Mouse (Mus musculus): ENCODE measurements around the gene Rpl37. TPM values are rescaled to one million over a fixed set of nuclear protein-coding genes. Genes with fewer than 3 reads are reported as not detected.

Gene Rpl37
- polyA plus RNA-seq, 1 experiment from 2014 or later, result 573 TPM

GRCm38 (mm10) chr15:5090131-5090530, 26.3 kb upstream of the Rpl37 start:
- TF ChIP-seq EP300 (IDR thresholded peaks at IDR 0.05) (no peak), CTCF (IDR thresholded peaks at IDR 0.05) (no peak)

GRCm38 (mm10) chr15:5095534-5096301, 20.7 kb upstream of the Rpl37 start:
- 0 out of 2 replicates have a peak, but pooled peaks cover 4% of the 10 kb centered on the region for H3K36me3 ChIP-seq (ENCODE audit: insufficient read depth, low read length)
- H3K4me1 ChIP-seq (ENCODE audit: insufficient read depth, low read depth, low read length), result no peaks in the 10 kb centered on the region
- H3K4me3 ChIP-seq (ENCODE audit: low read depth, low read length), result no peak overlapping the region
- TF ChIP-seq CTCF (IDR thresholded peaks at IDR 0.05) (no peak), EP300 (IDR thresholded peaks at IDR 0.05) (no peak)
- H3K27ac ChIP-seq (ENCODE audit: low read length), result no peak overlapping the region
- no peaks in the 10 kb centered on the region for H3K9me3 ChIP-seq (ENCODE audit: low read length)
- DNase-seq (ENCODE audit: low spot score) (no peak), ATAC-seq (no peak)
- 78% methylated on average over 11 of the region's 11 CpGs for WGBS
- no peak overlapping the region for H3K4me2 ChIP-seq (replicated peaks; ENCODE audit: low read depth, low read length)
- no peaks in the 10 kb centered on the region for H3K27me3 ChIP-seq (replicated peaks; ENCODE audit: insufficient read depth, low read length)
- no peak overlapping the region for H3K9ac ChIP-seq (replicated peaks; ENCODE audit: low read depth)

More at GRCm38 (mm10) chr15:5090131-5090530, 26.3 kb upstream of the Rpl37 start:
- no peak overlapping the region for H3K4me2 ChIP-seq (replicated peaks; ENCODE audit: low read depth, low read length)
- H3K27me3 ChIP-seq (replicated peaks; ENCODE audit: insufficient read depth, low read length), result no peaks in the 10 kb centered on the region
- H3K9me3 ChIP-seq (ENCODE audit: low read length), result no peaks in the 10 kb centered on the region
- ATAC-seq (no peak), DNase-seq (ENCODE audit: low spot score) (no peak)
- no peaks in the 10 kb centered on the region for H3K4me1 ChIP-seq (ENCODE audit: insufficient read depth, low read depth, low read length)
- H3K4me3 ChIP-seq (ENCODE audit: low read depth, low read length), result no peak overlapping the region
- H3K36me3 ChIP-seq (ENCODE audit: insufficient read depth, low read length), result no peaks in the 10 kb centered on the region
- no peak overlapping the region for H3K9ac ChIP-seq (replicated peaks; ENCODE audit: low read depth)
- WGBS, result 92% methylated on average over 10 of the region's 10 CpGs
- H3K27ac ChIP-seq (ENCODE audit: low read length), result no peak overlapping the region

DNA sequence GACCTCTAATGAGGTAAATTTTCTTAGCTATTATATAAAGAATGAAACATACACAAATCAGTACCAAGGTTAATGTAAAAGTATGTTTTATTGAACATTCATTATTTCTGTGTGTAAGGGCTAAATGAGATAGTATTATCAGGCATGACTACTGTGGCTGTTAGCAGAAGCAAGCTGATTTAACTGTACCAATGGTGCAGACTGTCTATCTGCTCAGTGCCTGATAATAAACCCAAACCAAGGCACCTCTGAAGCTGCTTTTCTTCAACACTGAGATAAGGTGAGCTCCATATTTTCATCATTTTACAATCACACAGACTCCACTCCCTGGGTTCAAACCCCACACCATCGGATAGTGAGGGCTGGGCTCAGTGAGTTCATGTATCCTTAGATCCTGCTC, 19.1 kb upstream of the Rpl37 start:
- DNase-seq (ENCODE audit: low spot score) (no peak), ATAC-seq (no peak)
- no peak overlapping the region for H3K27ac ChIP-seq (ENCODE audit: low read length)
- TF ChIP-seq CTCF (IDR thresholded peaks at IDR 0.05) (no peak), EP300 (IDR thresholded peaks at IDR 0.05) (no peak)
- WGBS, result 96% methylated on average over 1 of the region's 1 CpGs
- no peaks in the 10 kb centered on the region for H3K27me3 ChIP-seq (replicated peaks; ENCODE audit: insufficient read depth, low read length)
- no peak overlapping the region for H3K9ac ChIP-seq (replicated peaks; ENCODE audit: low read depth)
- H3K4me1 ChIP-seq (ENCODE audit: insufficient read depth, low read depth, low read length), result no peaks in the 10 kb centered on the region
- 0 out of 2 replicates have a peak, but pooled peaks cover 4% of the 10 kb centered on the region for H3K36me3 ChIP-seq (ENCODE audit: insufficient read depth, low read length)
- H3K9me3 ChIP-seq (ENCODE audit: low read length), result no peaks in the 10 kb centered on the region
- H3K4me2 ChIP-seq (replicated peaks; ENCODE audit: low read depth, low read length), result no peak overlapping the region
- H3K4me3 ChIP-seq (ENCODE audit: low read depth, low read length), result no peak overlapping the region

GRCm38 (mm10) chr15:5102312-5102711, 14.1 kb upstream of the Rpl37 start:
- Histone ChIP-seq H3K27me3 (replicated peaks; ENCODE audit: insufficient read depth, low read length) (no peaks in the 10 kb centered on the region), H3K27ac (ENCODE audit: low read length) (no peak overlapping the region), H3K9ac (replicated peaks; ENCODE audit: low read depth) (no peak overlapping the region), H3K4me3 (ENCODE audit: low read depth, low read length) (no peak overlapping the region), H3K36me3 (ENCODE audit: insufficient read depth, low read length) (0 out of 2 replicates have a peak, but pooled peaks cover 4% of the 10 kb centered on the region), H3K9me3 (ENCODE audit: low read length) (no peaks in the 10 kb centered on the region), H3K4me2 (replicated peaks; ENCODE audit: low read depth, low read length) (no peak overlapping the region), H3K4me1 (ENCODE audit: insufficient read depth, low read depth, low read length) (no peaks in the 10 kb centered on the region)
- TF ChIP-seq CTCF (IDR thresholded peaks at IDR 0.05), result no peak
- TF ChIP-seq EP300 (IDR thresholded peaks at IDR 0.05), result no peak
- 96% methylated on average over 4 of the region's 4 CpGs for WGBS
- no peak for ATAC-seq
- no peak for DNase-seq (ENCODE audit: low spot score)

- no peak overlapping the region for H3K27ac ChIP-seq (ENCODE audit: low read length)
- ATAC-seq (no peak), DNase-seq (ENCODE audit: low spot score) (no peak)
- no peak for TF ChIP-seq EP300 (IDR thresholded peaks at IDR 0.05)
- TF ChIP-seq CTCF (IDR thresholded peaks at IDR 0.05), result no peak
- no peak overlapping the region for H3K4me3 ChIP-seq (ENCODE audit: low read depth, low read length)
- 80% methylated on average over 6 of the region's 6 CpGs for WGBS
- no peaks in the 10 kb centered on the region for H3K27me3 ChIP-seq (replicated peaks; ENCODE audit: insufficient read depth, low read length)
- H3K36me3 ChIP-seq (ENCODE audit: insufficient read depth, low read length), result no peaks in the 10 kb centered on the region
- no peaks in the 10 kb centered on the region for H3K4me1 ChIP-seq (ENCODE audit: insufficient read depth, low read depth, low read length)
- no peak overlapping the region for H3K9ac ChIP-seq (replicated peaks; ENCODE audit: low read depth)
- no peaks in the 10 kb centered on the region for H3K9me3 ChIP-seq (ENCODE audit: low read length)
- no peak overlapping the region for H3K4me2 ChIP-seq (replicated peaks; ENCODE audit: low read depth, low read length)
These were observed 10.6 kb upstream of the Rpl37 start for GRCm38 (mm10) chr15:5105891-5106290.

GRCm38 (mm10) chr15:5106293-5106692, 10.2 kb upstream of the Rpl37 start:
- Histone ChIP-seq H3K4me3 (ENCODE audit: low read depth, low read length) (no peak overlapping the region), H3K27ac (ENCODE audit: low read length) (no peak overlapping the region), H3K4me2 (replicated peaks; ENCODE audit: low read depth, low read length) (no peak overlapping the region), H3K9ac (replicated peaks; ENCODE audit: low read depth) (no peak overlapping the region), H3K4me1 (ENCODE audit: insufficient read depth, low read depth, low read length) (no peaks in the 10 kb centered on the region), H3K27me3 (replicated peaks; ENCODE audit: insufficient read depth, low read length) (no peaks in the 10 kb centered on the region), H3K36me3 (ENCODE audit: insufficient read depth, low read length) (no peaks in the 10 kb centered on the region), H3K9me3 (ENCODE audit: low read length) (no peaks in the 10 kb centered on the region)
- ATAC-seq (no peak), DNase-seq (ENCODE audit: low spot score) (peak; percentile 37)
- WGBS, result 37% methylated on average over 2 of the region's 2 CpGs
- TF ChIP-seq EP300 (IDR thresholded peaks at IDR 0.05) (no peak), CTCF (IDR thresholded peaks at IDR 0.05) (peak; percentile 59)

Measured in lung, postnatal 0 days (tissue).